In the genomic region with DNA sequence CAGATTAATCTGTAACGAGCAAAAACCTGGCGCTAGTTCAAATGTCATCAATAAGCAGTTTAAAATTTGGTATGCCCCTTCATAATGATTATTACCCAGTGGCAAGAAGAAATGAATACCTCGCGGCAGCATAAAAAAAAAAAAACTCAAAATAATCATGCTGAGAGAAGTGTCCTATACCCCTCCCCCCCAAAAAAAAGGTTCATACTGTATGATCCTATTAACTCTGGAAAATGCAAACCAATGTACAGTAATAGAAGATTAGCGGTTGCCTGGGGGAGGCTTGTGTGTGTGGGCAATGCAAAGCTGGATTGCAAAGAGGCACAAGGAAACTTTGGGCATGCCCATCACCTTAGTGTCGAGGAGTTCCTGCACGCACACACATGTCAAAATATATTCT, we compare ENCODE assay signal across 8 mouse cellular contexts. TPM values are rescaled to one million over a fixed set of nuclear protein-coding genes. Genes with fewer than 3 reads are reported as not detected.
DNase-seq lines count a peak whose midpoint lies in the region; ATAC-seq and TF ChIP-seq lines count a peak whose summit lies in the region.

A gene (plus strand): TSS at position 301 of the 400 bp plus-strand sequence.

- no peak for DNase-seq in left cerebral cortex, adult 18-20 months (ENCODE audit: low spot score in 2 of 2)
- DNase-seq in left cerebral cortex, adult 9 months (ENCODE audit: low spot score in 2 of 2) = no peak
- no peak for DNase-seq in layer of hippocampus, postnatal 14 days (ENCODE audit: low spot score in 2 of 2)
- no peak for DNase-seq in midbrain, postnatal 0 days (ENCODE audit: low spot score)
- no peak for DNase-seq in adrenal gland, postnatal 10 days
- DNase-seq in adrenal gland, postnatal 14 days = no peak
- no peak for DNase-seq in heart, adult 8-10 months (ENCODE audit: low spot score)

- H3K27me3 ChIP-seq in midbrain, postnatal 0 days (ENCODE audit: insufficient read depth, low read length) = no peaks in the 10 kb centered on the region

- no peak for TF ChIP-seq POLR2A in embryonic fibroblast, embryonic 13.5 days (IDR thresholded peaks at IDR 0.05; ENCODE audit: low read depth, low read length)

- no peak for ATAC-seq in midbrain, postnatal 0 days (ENCODE audit: low FRiP score)

- no peaks in the 10 kb centered on the region for H3K36me3 ChIP-seq in midbrain, postnatal 0 days (ENCODE audit: insufficient read depth, low read length)

- H3K4me1 ChIP-seq in embryonic fibroblast, embryonic 13.5 days (ENCODE audit: control insufficient read depth, insufficient read depth, low read length) = no peaks in the 10 kb centered on the region; the same call in 1 of the 2 replicates
- H3K4me1 ChIP-seq in midbrain, postnatal 0 days (ENCODE audit: insufficient read depth, low read length) = 0 out of 2 replicates have a peak, but pooled peaks cover 3% of the 10 kb centered on the region

- peak within 1 kb of the TSS; percentile 82 for H3K4me2 ChIP-seq in midbrain, postnatal 0 days (ENCODE audit: low read depth, low read length, poor library complexity, severe bottlenecking)

- WGBS in midbrain, postnatal 0 days = 55% methylated on average over 7 of the region's 7 CpGs

- H3K4me3 ChIP-seq in embryonic fibroblast, embryonic 13.5 days (ENCODE audit: insufficient read depth, low read length) = peak within 1 kb of the TSS; percentile 34; the same call in 1 of the 2 replicates
- H3K4me3 ChIP-seq in midbrain, postnatal 0 days (ENCODE audit: low read depth, low read length) = peak within 1 kb of the TSS; percentile 84

- H3K27ac ChIP-seq in embryonic fibroblast, embryonic 13.5 days (ENCODE audit: insufficient read depth, low read length) = no peak within 1 kb of the TSS
- peak within 1 kb of the TSS; percentile 85 for H3K27ac ChIP-seq in midbrain, postnatal 0 days (ENCODE audit: low read depth, low read length)

- TF ChIP-seq CTCF in embryonic fibroblast, embryonic 13.5 days (IDR thresholded peaks at IDR 0.05; ENCODE audit: borderline replicate concordance, insufficient read depth, low read length) = no peak
- no peak for TF ChIP-seq CTCF in midbrain, postnatal 0 days (IDR thresholded peaks at IDR 0.05)

- no peaks in the 10 kb centered on the region for H3K9me3 ChIP-seq in midbrain, postnatal 0 days (ENCODE audit: low read length)

- peak within 1 kb of the TSS; percentile 91 for H3K9ac ChIP-seq in midbrain, postnatal 0 days (replicated peaks; ENCODE audit: low read length, poor library complexity, severe bottlenecking)

RNA-seq across cellular contexts. Expression of the gene that starts here (rescaled TPM):
- 100 to 1,000 TPM; 197 to 226 TPM for total RNA-seq in left cerebral cortex, adult 18-20 months (2021)
- 0.09 TPM in 1 of 2 replicates, not detected in the other for polyA plus RNA-seq in embryonic fibroblast, embryonic 13.5 days (2011; ENCODE audit: insufficient read length, low read depth, missing spikeins)
- total RNA-seq in layer of hippocampus, postnatal 14 days (2021) = 100 to 1,000 TPM; 208 to 232 TPM
- 31.3 and 37.7 TPM in 2 replicates for total RNA-seq in midbrain, postnatal 0 days (2014; rRNA removed)
- 14.1 and 22.4 TPM in 2 replicates for polyA plus RNA-seq in midbrain, postnatal 0 days (2015; fragmentation: Nextera tagmentation; extraction: Ambion mirVana)
- 1 to 10 TPM; 2.5 to 5.6 TPM for total RNA-seq in adrenal gland, postnatal 10 days (2021)
- 4.2 and 4.7 TPM in 2 replicates for total RNA-seq in adrenal gland, postnatal 14 days (2021)
- total RNA-seq in heart, adult 8-10 months (2022) = 1 to 10 TPM in 1 of 4 experiments, under 1 TPM in 2, not detected in 1; 0.41 to 1.2 (median 0.55) TPM

Comparison
In these comparisons a context has a peak if more than half of its experiments do, and no peak if none do; other contexts are left out.
1. RNA of the gene that starts here (polyA plus RNA-seq): 14.1 to 22.4 TPM in midbrain, postnatal 0 days; 0.09 TPM in embryonic fibroblast, embryonic 13.5 days; every median in the first group is over 10 times any median in the second.